Mouse (Mus musculus) G1E (cell line): ENCODE measurements around the gene E130311K13Rik. TPM values are rescaled to one million over a fixed set of nuclear protein-coding genes. Genes with fewer than 3 reads are reported as not detected.

Experiments
- ATAC-seq: 2 replicates; pipeline ENCODE4 v1.8.0; 2016; ENCODE audit warnings: mild to moderate bottlenecking; ENCODE audit not compliant: insufficient number of reproducible peaks, poor library complexity, low FRiP score, severe bottlenecking; ENCODE audit errors: extremely low read depth
- DNase-seq: peaks from one replicate; pipeline ENCODE4 v3.0.0; 2012; ENCODE audit warnings: low spot score
- H3K27me3 ChIP-seq: 2 replicates; pipeline ENCODE4 v1.6.1; 2012; ENCODE audit warnings: mild to moderate bottlenecking, low read length, inconsistent platforms; ENCODE audit not compliant: insufficient read depth
- H3K36me3 ChIP-seq: replicated peaks from 2 replicates; pipeline ENCODE3; 2012; ENCODE audit warnings: mild to moderate bottlenecking, inconsistent platforms
- H3K4me1 ChIP-seq: 2 replicates; pipeline ENCODE4 v1.6.1; 2012; ENCODE audit warnings: low read depth, low read length, inconsistent platforms, mixed read lengths; ENCODE audit not compliant: insufficient read depth
- H3K4me3 ChIP-seq: 2 replicates; pipeline ENCODE4 v1.5.1; 2012; ENCODE audit warnings: low read depth, mild to moderate bottlenecking, inconsistent platforms, low read length, moderate library complexity, mixed read lengths
- H3K9me3 ChIP-seq: replicated peaks from 2 replicates; pipeline ENCODE4 v1.6.1; 2012; ENCODE audit warnings: inconsistent platforms
- CTCF ChIP-seq: IDR thresholded peaks from 2 replicates; pipeline ENCODE4 v1.5.1; 2012; ENCODE audit warnings: low read depth, low read length, inconsistent platforms, mixed read lengths
- GATA1 ChIP-seq: IDR thresholded peaks from 2 replicates; pipeline ENCODE4 v1.6.1; 2012; ENCODE audit warnings: borderline replicate concordance, low read length, inconsistent platforms, mixed read lengths
- GATA2 ChIP-seq: IDR thresholded peaks from 2 replicates; pipeline ENCODE4 v1.6.1; 2012; ENCODE audit warnings: low read depth, low read length, inconsistent platforms, borderline replicate concordance
- POLR2AphosphoS5 ChIP-seq: IDR thresholded peaks from 2 replicates; pipeline ENCODE4 v1.6.1; 2012; ENCODE audit warnings: low read depth, low read length, inconsistent platforms; ENCODE audit not compliant: insufficient replicate concordance
- TAL1 ChIP-seq: conservative IDR thresholded peaks from 2 replicates; pipeline ENCODE4 v1.6.1; 2012; ENCODE audit warnings: low read depth, low read length, inconsistent platforms, mixed read lengths
- polyA plus RNA-seq: library from polyadenylated mRNA; stranded (reverse); fragments of >175 nt; gene quantifications from 2 replicates; pipeline ENCODE4 v1.2.3, GENCODE M21; 2012
- total RNA-seq, 2 experiments: library from RNA; stranded (forward) in 1 of 2; stranded (reverse) in 1 of 2; fragments of 200-1000 nt in 1 of 2; fragments of >200 nt in 1 of 2; fragmentation: Nextera tagmentation in 1 of 2; gene quantifications; 2 replicates each; pipeline ENCODE4 v1.2.3; 2014 to 2017

The E130311K13Rik gene
- total and polyA plus RNA-seq, 3 experiments, result 4.6 to 20.4 (median 9.2) TPM

DNA sequence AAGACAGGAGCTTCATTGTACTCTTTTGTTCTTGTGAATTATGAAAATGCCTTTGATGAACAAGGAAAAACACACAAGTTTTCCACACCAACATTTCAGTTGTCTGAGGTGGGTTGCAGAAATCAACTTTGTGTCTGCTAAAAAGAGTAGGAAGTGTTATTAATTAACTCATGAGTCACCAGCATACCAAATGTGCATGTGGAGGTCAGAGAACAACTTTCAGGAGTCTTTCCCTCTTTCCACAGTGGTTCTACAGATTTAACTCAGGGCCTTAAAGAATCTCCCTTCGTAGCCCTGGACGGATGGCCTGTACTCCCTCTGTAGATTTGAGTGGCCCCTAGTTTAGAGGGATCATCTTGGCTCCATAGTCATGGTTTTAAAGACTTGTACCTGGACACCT, 25.1 kb downstream of the E130311K13Rik start:
- Histone ChIP-seq H3K36me3 (no peaks in the 10 kb centered on the region), H3K27me3 (peaks cover 22% of the 10 kb centered on the region), H3K4me1 (no peaks in the 10 kb centered on the region), H3K9me3 (no peaks in the 10 kb centered on the region), H3K4me3 (no peak overlapping the region)
- ATAC-seq (no peak), DNase-seq (no peak)
- no peak for TF ChIP-seq TAL1
- no peak for TF ChIP-seq GATA1
- TF ChIP-seq POLR2AphosphoS5, result no peak
- TF ChIP-seq GATA2, result no peak
- TF ChIP-seq CTCF, result no peak

DNA sequence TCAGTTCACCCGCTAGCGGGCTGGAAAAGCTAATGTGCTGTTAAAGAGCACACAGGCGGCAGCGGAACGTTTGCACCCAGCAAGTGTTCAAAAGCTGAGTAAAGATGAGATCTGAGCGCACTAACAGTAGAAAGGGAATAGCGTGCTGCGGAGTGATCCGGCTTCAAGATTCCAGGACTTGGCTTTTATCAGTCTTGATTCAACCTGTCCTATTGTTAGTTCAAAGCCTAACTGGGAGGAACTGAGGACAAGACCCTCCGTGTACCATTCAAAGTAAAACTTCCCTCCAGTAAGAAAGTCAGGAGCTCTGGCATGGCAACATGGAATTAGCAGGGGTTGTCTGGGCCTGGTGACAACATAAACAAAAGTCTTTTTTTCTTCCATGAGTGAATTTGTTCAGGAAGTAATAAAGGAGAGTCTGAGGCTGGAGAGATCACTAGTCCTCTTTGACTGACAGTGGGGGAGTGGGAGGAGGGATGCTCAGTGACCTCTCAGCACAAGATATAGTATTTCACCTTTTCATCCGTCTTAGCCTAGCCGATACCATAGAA, 29.2 kb downstream of the E130311K13Rik start:
- peaks cover 23% of the 10 kb centered on the region for H3K27me3 ChIP-seq
- TF ChIP-seq GATA2 (no peak), CTCF (no peak), POLR2AphosphoS5 (no peak), TAL1 (no peak), GATA1 (no peak)
- no peaks in the 10 kb centered on the region for H3K36me3 ChIP-seq
- H3K4me3 ChIP-seq, result no peak overlapping the region
- DNase-seq (no peak), ATAC-seq (no peak)
- H3K4me1 ChIP-seq, result no peaks in the 10 kb centered on the region
- no peaks in the 10 kb centered on the region for H3K9me3 ChIP-seq

DNA sequence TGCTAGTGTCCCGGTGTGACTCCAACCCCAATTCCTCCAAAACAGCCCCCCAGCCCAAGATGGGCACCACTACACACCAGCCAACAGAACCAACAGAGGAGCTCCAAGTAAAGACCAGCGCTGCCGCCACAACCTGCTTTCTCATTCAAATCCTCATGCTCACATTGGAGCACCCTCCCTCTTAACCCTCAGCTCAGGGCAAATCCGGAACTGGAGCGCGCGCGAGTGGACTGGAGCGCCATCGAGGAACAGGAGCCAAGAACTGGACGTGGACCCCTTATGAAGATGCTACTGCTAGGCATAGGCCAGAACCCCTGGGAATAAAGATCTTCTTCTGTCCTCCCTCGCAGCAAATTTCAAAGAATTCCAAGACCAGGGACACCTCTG, 30.0 kb downstream of the E130311K13Rik start, which contains the start of gene Plch1:
TSS of gene Plch1 (minus strand) at position 164 of the 387 bp plus-strand sequence.
- H3K36me3 ChIP-seq, result no peaks in the 10 kb centered on the region
- DNase-seq (no peak), ATAC-seq (no peak)
- H3K27me3 ChIP-seq, result peaks cover 20% of the 10 kb centered on the region
- no peak within 1 kb of the TSS for H3K4me3 ChIP-seq
- no peaks in the 10 kb centered on the region for H3K9me3 ChIP-seq
- TF ChIP-seq GATA2, result no peak
- TF ChIP-seq CTCF, result no peak
- no peaks in the 10 kb centered on the region for H3K4me1 ChIP-seq

- no peak overlapping the region for H3K4me3 ChIP-seq
- H3K9me3 ChIP-seq, result no peaks in the 10 kb centered on the region
- DNase-seq (no peak), ATAC-seq (no peak)
- no peaks in the 10 kb centered on the region for H3K4me1 ChIP-seq
- H3K36me3 ChIP-seq, result no peaks in the 10 kb centered on the region
- peaks cover 23% of the 10 kb centered on the region for H3K27me3 ChIP-seq
- TF ChIP-seq GATA1, result no peak
- no peak for TF ChIP-seq TAL1
- no peak for TF ChIP-seq CTCF
- no peak for TF ChIP-seq POLR2AphosphoS5
- TF ChIP-seq GATA2, result no peak
Observed at GRCm38 (mm10) chr3:63898581-63899308, 30.5 kb downstream of the E130311K13Rik start.

DNA sequence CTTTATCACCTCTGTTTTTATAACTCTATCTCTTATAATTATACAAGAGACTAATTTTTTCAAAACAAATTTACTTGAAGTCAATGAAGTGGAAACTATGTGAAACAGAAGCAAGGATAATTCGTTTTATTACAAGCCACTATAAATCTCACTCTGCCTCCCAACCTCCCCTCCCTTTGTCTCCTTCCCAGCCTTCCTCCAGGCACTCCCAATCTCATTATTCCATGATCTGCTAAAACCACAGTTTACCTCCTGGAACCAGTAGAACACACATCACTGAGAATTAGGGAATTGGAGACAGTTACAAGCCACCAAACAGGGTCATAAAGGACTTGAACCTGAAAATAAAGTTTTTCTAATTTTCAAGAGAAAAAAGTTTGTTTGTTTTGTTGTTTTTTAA, 32.1 kb downstream of the E130311K13Rik start:
- no peak for DNase-seq
- Histone ChIP-seq H3K27me3 (peaks cover 23% of the 10 kb centered on the region), H3K4me1 (no peaks in the 10 kb centered on the region), H3K9me3 (no peaks in the 10 kb centered on the region), H3K4me3 (no peak overlapping the region), H3K36me3 (no peaks in the 10 kb centered on the region)
- ATAC-seq, result no peak
- no peak for TF ChIP-seq POLR2AphosphoS5

- no peak overlapping the region for H3K4me3 ChIP-seq
- H3K27me3 ChIP-seq, result peaks cover 21% of the 10 kb centered on the region
- DNase-seq (no peak), ATAC-seq (no peak)
- no peak for TF ChIP-seq GATA1
- no peak for TF ChIP-seq CTCF
- TF ChIP-seq GATA2, result no peak
- TF ChIP-seq TAL1, result no peak
- H3K9me3 ChIP-seq, result no peaks in the 10 kb centered on the region
- no peaks in the 10 kb centered on the region for H3K4me1 ChIP-seq
- H3K36me3 ChIP-seq, result no peaks in the 10 kb centered on the region
Observed at GRCm38 (mm10) chr3:63896303-63896702, 33.0 kb downstream of the E130311K13Rik start.
